Mouse (Mus musculus) CD4-positive, CD25-positive, alpha-beta regulatory T cell, adult 2 months (primary cell): ENCODE results near the gene Cend1.
"Not testable (repeated sequence)": the region's sequence is repeated elsewhere in the genome, so short reads cannot be mapped to it uniquely, and the experiment has no call there.

Source experiments
- DNase-seq: peaks from one replicate; pipeline ENCODE4 v3.0.0-alpha.2; 2012; ENCODE audit warnings: low read depth, low spot score

Cend1 gene

DNA sequence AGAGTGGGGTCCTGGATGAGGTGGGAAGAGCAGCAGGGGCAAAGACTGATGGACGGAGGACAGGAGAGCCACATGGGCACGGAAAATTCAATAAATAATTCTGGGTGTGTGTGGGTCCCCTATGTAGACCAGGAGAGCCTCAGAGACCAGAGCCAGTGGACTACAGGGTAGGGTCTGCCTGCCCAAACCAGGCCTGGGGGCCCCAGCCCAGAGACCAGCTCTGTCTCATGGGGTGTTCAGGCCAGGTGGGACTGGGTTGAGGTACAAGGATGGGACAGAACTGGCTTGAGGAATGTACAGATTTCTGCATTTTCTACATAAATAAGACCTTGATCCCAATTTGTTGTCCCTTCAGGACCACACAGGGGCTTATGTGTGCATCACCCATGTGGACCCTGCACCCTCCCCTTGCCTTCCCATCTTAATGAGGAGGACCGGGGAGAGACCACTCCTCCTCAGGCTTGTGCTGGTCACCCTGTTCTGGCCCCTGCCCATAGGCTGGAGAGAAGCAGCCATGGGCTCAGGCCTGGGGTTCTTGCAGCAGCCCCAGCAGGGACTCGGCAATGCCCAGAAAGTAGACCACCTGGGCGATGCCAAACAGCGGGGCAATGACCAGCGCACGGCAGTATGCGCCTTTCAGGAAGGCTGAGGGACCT is 1.4 kb upstream of the Cend1 start:
- no peak for DNase-seq

DNA sequence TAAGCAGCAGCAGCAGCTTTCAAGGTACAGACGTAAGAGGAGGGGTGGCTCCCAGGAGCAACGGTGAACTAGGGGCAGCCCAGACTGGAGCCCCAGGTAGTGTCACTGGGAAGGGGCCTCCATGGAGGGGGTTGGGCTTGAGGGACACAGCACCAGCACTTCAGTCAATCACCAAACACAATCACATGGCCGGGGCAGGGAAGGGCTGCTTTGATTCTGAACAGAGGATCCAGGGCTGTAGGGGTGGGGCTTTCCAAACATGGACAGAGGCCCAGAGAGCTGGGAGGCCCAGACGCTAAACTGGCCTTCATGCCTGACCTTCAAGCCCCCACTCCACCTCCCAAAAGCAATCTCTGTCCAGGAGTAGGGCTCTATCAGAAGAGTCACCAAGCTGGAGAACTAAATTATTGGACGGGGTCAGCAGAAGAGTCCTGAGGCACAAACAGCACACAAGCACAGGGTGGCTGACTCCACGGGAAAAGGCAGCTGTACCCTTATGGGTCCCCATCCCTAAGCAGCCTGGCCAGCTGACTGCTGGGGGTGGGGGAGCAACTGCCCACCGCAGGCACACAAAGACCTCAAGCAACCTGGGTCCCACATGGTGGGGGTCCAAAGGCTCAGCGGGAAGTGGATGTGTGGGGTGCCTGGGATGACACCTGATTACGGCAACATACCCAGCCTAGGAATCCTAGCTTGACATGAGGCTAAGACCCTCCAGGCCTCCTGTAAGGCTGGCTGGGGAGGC is 721 bp upstream of the Cend1 start:
- no peak for DNase-seq

DNA sequence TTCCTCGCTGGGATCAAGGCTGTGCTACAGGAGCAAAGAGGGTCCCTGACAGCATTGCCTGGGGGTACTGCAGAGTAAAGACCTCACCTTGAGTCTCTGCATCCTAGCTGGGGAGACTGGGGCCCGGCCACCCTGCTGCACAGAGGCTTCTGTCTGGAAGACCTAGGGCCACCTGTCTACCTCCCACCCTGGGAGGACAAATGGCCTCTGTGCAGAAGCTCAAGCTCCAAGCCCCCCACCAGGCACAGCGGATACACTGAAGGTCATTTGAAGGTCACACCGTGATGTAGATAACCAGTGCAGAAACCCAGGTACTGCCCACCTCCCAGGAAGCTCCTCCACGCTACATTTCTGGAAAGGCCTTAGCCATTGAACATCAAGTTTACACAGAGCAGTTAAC is 590 bp downstream of the Cend1 start:
- no peak for DNase-seq

GRCm38 (mm10) chr7:141426948-141427730 is 2.2 kb downstream of the Cend1 start:
- no peak for DNase-seq

GRCm38 (mm10) chr7:141423811-141424210 is 5.5 kb downstream of the Cend1 start:
- DNase-seq, result no peak

GRCm38 (mm10) chr7:141420030-141420702 is 9.1 kb downstream of the Cend1 start:
- no peak for DNase-seq

DNA sequence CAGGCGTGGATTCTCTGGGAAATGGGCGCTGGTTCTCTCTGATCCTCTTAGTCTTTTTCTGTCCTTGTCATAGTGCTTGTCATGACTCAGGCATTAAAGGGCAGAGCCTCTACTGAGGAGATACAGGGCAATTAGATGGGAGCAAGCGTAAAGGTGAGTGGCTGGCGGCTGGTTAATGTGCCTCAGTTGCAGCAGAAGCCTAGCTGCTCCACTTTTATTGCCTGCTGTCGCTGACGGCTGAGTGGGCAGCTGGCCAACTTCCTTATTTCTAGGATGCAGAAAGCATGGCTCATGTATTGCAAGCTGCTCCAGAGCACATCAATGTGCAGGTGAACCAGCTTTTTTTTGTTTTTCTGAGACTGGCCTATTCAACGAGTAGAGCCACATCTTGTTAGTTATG is 10.3 kb downstream of the Cend1 start:
- no peak for DNase-seq

DNA sequence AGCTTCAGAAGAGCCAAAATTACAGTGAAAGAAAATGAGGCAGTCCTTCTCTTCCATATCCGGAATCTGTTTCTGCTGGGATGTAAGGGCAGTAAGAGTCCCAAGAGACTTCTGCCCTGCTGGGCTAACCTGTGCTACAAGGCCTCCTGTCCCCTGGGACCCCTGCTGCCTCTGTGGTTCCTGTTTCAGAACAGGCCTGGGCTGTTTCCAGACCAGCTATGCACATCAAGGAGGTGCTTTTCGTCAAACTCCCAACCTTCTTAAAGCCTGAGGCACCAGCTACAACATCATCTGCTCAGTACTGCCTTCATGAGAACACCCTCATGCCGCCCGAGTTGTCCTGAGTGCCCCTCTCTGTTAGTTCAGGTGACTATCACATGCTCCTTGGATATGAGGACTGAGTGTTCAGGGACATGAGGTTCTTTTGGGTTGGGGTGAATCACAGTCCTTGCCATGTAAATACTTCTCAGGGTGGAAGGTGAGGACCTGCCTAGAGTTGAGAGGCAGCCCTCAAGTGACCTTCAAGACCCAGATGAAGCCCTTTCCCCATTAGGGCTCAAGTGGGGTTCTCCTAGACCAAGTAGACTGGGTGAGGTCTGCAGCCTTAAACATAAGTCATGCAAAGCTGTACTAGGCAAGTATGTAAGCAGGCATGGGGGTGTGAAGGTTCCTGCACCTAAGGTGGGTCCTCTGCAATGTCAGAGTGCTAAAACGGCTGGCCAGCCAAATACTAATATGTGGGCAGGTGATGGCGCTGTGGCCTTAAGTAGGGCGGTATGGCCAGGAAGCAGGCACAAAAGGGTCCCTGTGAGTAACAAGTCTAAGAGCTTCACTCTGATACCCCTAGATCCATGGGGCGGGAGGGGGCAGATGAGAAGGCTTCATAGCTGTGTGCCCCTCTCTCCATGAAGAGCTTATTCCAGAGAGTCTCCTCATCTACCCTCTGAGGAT is 11.3 kb downstream of the Cend1 start:
- no peak for DNase-seq

- no peak for DNase-seq
These were observed 13.0 kb downstream of the Cend1 start for GRCm38 (mm10) chr7:141416144-141416841.

- peak; percentile 100 for DNase-seq
These were observed 15.3 kb downstream of the Cend1 start, which contains the start of gene Gatd1 for GRCm38 (mm10) chr7:141413809-141414584. Gene Gatd1 (minus strand): TSS chr7:141414136.

- DNase-seq, result no peak
These were observed 16.0 kb downstream of the Cend1 start for GRCm38 (mm10) chr7:141413331-141413730.

GRCm38 (mm10) chr7:141411667-141412066 is 17.6 kb downstream of the Cend1 start:
- no peak for DNase-seq

GRCm38 (mm10) chr7:141410631-141411030 is 18.7 kb downstream of the Cend1 start:
- no peak for DNase-seq

DNA sequence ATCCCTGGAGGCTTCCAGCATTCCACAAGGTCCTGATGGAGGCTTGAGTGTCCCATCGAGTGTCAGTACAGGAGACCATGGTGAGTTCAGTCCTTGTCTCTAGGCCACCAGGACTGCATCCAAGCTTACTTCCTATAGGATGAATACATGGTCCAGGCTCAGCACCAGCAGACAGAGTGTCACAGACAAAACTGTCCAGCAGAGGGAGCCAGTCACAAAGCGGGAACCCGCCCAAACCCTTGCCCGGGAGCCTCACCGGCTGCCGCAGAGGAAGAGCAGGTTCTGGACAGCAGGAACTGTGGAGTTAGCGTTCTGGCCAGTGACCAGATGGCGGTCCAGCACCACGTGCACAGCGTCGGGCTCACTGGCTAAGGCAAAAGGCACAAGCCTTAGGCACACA is 20.5 kb downstream of the Cend1 start:
- DNase-seq, result peak; percentile 88

DNA sequence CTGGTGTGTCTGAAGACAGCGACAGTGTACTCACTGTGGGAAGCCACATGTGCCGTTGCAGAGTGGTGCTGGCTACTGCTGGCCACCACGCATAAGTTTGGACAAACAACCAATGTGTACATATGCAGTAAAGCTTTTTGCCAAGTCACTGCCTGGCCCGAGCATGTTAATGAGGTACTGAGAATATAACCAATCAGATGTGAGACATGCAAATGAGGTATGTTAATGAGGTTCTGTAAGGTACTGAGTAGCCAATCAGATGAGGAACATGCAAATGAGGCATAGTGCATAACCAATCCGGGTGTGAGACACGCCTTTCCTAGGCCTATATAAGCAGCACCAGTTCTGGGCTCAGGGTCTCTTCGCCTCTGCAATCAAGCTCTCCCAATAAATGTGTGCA is 21.6 kb downstream of the Cend1 start:
- not testable (repeated sequence) for DNase-seq

GRCm38 (mm10) chr7:141405466-141405865 is 23.8 kb downstream of the Cend1 start:
- no peak for DNase-seq

GRCm38 (mm10) chr7:141403305-141403704 is 26.0 kb downstream of the Cend1 start:
- DNase-seq, result peak; percentile 80

DNA sequence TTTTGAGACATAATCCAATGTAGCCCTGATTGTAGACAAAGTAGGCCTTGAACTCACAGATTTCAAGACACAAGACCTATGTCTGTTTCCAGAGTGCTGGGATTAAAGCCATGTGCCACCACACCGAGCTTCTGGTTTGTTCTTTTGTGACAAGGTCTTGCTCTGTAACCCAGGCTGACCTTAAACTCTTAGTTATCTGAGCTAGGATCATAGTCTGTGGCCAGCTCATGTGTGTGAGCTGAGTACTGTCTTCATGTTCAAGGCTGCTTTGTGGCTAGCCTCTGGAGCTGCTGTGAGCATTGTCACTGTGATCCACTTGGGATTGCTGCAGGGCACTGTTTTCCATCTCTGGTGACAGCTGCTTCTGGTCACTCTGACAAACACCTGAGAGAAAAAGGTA is 33.9 kb downstream of the Cend1 start:
- no peak for DNase-seq

DNA sequence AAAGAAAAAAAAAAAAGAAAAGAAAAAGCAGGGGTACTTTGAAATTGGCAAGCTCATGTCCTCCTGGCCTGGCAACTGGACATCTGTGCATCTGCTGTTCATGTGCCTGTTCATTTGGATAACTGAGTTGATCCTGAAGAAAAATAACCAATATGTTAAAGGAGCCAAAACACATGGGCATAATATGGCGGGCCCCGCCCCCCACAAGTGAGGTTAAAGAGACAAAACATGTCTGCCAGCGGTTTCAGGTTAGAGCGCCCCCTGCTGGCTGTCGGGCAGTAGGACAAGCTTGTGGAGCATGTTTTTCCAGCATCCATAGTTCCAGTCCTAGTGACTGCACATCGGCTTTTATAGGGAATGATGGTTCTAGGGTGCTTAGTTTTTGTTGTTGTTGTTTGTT is 34.5 kb downstream of the Cend1 start:
- peak; percentile 86 for DNase-seq
